Mouse (Mus musculus) layer of hippocampus, postnatal 14 days (tissue): Measurements from ENCODE around the gene Camta1. TPM values are rescaled to one million over a fixed set of nuclear protein-coding genes. Genes with fewer than 3 reads are reported as not detected.

Experiments used
- DNase-seq, 2 experiments: peaks; one replicate each; pipeline ENCODE4 v3.0.0; 2021 to 2022; ENCODE audit warnings: low spot score in 2 of 2, mixed read lengths in 1 of 2
- total RNA-seq, 2 experiments: library from RNA; stranded (reverse); gene quantifications; 2 replicates each; pipeline ENCODE4 v1.2.3; 2021

The Camta1 gene
- total RNA-seq, 2 experiments from 2014 or later: 230 to 235 TPM

- DNase-seq: no peak
Measured at GRCm38 (mm10) chr4:151695984-151696383, 165.7 kb downstream of the Camta1 start.

- no peak for DNase-seq
Measured at GRCm38 (mm10) chr4:151694531-151694930, 167.1 kb downstream of the Camta1 start.

- no peak for DNase-seq
Measured at GRCm38 (mm10) chr4:151694047-151694446, 167.6 kb downstream of the Camta1 start.

GRCm38 (mm10) chr4:151690041-151690440 lies 171.6 kb downstream of the Camta1 start:
- no peak for DNase-seq

- no peak for DNase-seq
Measured at GRCm38 (mm10) chr4:151688206-151688605, 173.5 kb downstream of the Camta1 start.

- no peak for DNase-seq
Measured at GRCm38 (mm10) chr4:151684596-151684995, 177.1 kb downstream of the Camta1 start.

- DNase-seq: no peak
Measured at GRCm38 (mm10) chr4:151682831-151683488, 178.7 kb downstream of the Camta1 start.

- DNase-seq: no peak
Measured at GRCm38 (mm10) chr4:151672452-151672851, 189.2 kb downstream of the Camta1 start.

- DNase-seq: peak in 1 of 2 experiments; percentile 20
Measured at GRCm38 (mm10) chr4:151666411-151666901, 195.2 kb downstream of the Camta1 start.

GRCm38 (mm10) chr4:151661486-151661885 lies 200.2 kb downstream of the Camta1 start:
- no peak for DNase-seq

- no peak for DNase-seq
Measured at GRCm38 (mm10) chr4:151656427-151656826, 205.2 kb downstream of the Camta1 start.

GRCm38 (mm10) chr4:151655637-151656385 lies 205.9 kb downstream of the Camta1 start:
- DNase-seq: no peak

GRCm38 (mm10) chr4:151655227-151655626 lies 206.4 kb downstream of the Camta1 start:
- no peak for DNase-seq

- no peak for DNase-seq
Measured at GRCm38 (mm10) chr4:151642418-151642817, 219.3 kb downstream of the Camta1 start.

- no peak for DNase-seq
Measured at GRCm38 (mm10) chr4:151640971-151641370, 220.7 kb downstream of the Camta1 start.

- no peak for DNase-seq
Measured at GRCm38 (mm10) chr4:151638941-151639340, 222.7 kb downstream of the Camta1 start.

- DNase-seq: no peak
Measured at GRCm38 (mm10) chr4:151637348-151637747, 224.3 kb downstream of the Camta1 start.

GRCm38 (mm10) chr4:151634771-151635170 lies 226.9 kb downstream of the Camta1 start:
- DNase-seq: no peak

GRCm38 (mm10) chr4:151633795-151634194 lies 227.9 kb downstream of the Camta1 start:
- no peak for DNase-seq

- DNase-seq: no peak
Measured at GRCm38 (mm10) chr4:151632321-151632720, 229.4 kb downstream of the Camta1 start.

GRCm38 (mm10) chr4:151630664-151631063 lies 231.0 kb downstream of the Camta1 start:
- DNase-seq: no peak

GRCm38 (mm10) chr4:151630231-151630630 lies 231.4 kb downstream of the Camta1 start:
- no peak for DNase-seq
